Mouse (Mus musculus) G1E (cell line): ENCODE measurements around the gene Fam222b. TPM values are rescaled to one million over a fixed set of nuclear protein-coding genes. Genes with fewer than 3 reads are reported as not detected.

Source experiments
- ATAC-seq: 2 replicates; pipeline ENCODE4 v1.8.0; 2016; ENCODE audit warnings: mild to moderate bottlenecking; ENCODE audit not compliant: insufficient number of reproducible peaks, poor library complexity, low FRiP score, severe bottlenecking; ENCODE audit errors: extremely low read depth
- DNase-seq: peaks from one replicate; pipeline ENCODE4 v3.0.0; 2012; ENCODE audit warnings: low spot score
- H3K27me3 ChIP-seq: 2 replicates; pipeline ENCODE4 v1.6.1; 2012; ENCODE audit warnings: mild to moderate bottlenecking, low read length, inconsistent platforms; ENCODE audit not compliant: insufficient read depth
- H3K36me3 ChIP-seq: replicated peaks from 2 replicates; pipeline ENCODE3; 2012; ENCODE audit warnings: mild to moderate bottlenecking, inconsistent platforms
- H3K4me1 ChIP-seq: 2 replicates; pipeline ENCODE4 v1.6.1; 2012; ENCODE audit warnings: low read depth, low read length, inconsistent platforms, mixed read lengths; ENCODE audit not compliant: insufficient read depth
- H3K4me3 ChIP-seq: 2 replicates; pipeline ENCODE4 v1.5.1; 2012; ENCODE audit warnings: low read depth, mild to moderate bottlenecking, inconsistent platforms, low read length, moderate library complexity, mixed read lengths
- H3K9me3 ChIP-seq: replicated peaks from 2 replicates; pipeline ENCODE4 v1.6.1; 2012; ENCODE audit warnings: inconsistent platforms
- CTCF ChIP-seq: IDR thresholded peaks from 2 replicates; pipeline ENCODE4 v1.5.1; 2012; ENCODE audit warnings: low read depth, low read length, inconsistent platforms, mixed read lengths
- GATA1 ChIP-seq: IDR thresholded peaks from 2 replicates; pipeline ENCODE4 v1.6.1; 2012; ENCODE audit warnings: borderline replicate concordance, low read length, inconsistent platforms, mixed read lengths
- GATA2 ChIP-seq: IDR thresholded peaks from 2 replicates; pipeline ENCODE4 v1.6.1; 2012; ENCODE audit warnings: low read depth, low read length, inconsistent platforms, borderline replicate concordance
- POLR2AphosphoS5 ChIP-seq: IDR thresholded peaks from 2 replicates; pipeline ENCODE4 v1.6.1; 2012; ENCODE audit warnings: low read depth, low read length, inconsistent platforms; ENCODE audit not compliant: insufficient replicate concordance
- TAL1 ChIP-seq: conservative IDR thresholded peaks from 2 replicates; pipeline ENCODE4 v1.6.1; 2012; ENCODE audit warnings: low read depth, low read length, inconsistent platforms, mixed read lengths
- polyA plus RNA-seq: library from polyadenylated mRNA; stranded (reverse); fragments of >175 nt; gene quantifications from 2 replicates; pipeline ENCODE4 v1.2.3, GENCODE M21; 2012
- total RNA-seq, 2 experiments: library from RNA; stranded (forward) in 1 of 2; stranded (reverse) in 1 of 2; fragments of 200-1000 nt in 1 of 2; fragments of >200 nt in 1 of 2; fragmentation: Nextera tagmentation in 1 of 2; gene quantifications; 2 replicates each; pipeline ENCODE4 v1.2.3; 2014 to 2017

Gene Fam222b
- total and polyA plus RNA-seq, 3 experiments, result 1.5 to 28.9 (median 18.1) TPM

- TF ChIP-seq GATA1, result no peak
- TF ChIP-seq TAL1, result no peak
- TF ChIP-seq CTCF, result no peak
- no peak for TF ChIP-seq GATA2
- TF ChIP-seq POLR2AphosphoS5, result no peak
- Histone ChIP-seq H3K9me3 (no peaks in the 10 kb centered on the region), H3K27me3 (no peaks in the 10 kb centered on the region), H3K4me3 (peak overlapping the region; percentile 84), H3K36me3 (peaks cover 13% of the 10 kb centered on the region), H3K4me1 (peaks cover 74% of the 10 kb centered on the region)
- DNase-seq (no peak), ATAC-seq (no peak)
Observed at GRCm38 (mm10) chr11:78116146-78116410, 21.6 kb downstream of the Fam222b start.

DNA sequence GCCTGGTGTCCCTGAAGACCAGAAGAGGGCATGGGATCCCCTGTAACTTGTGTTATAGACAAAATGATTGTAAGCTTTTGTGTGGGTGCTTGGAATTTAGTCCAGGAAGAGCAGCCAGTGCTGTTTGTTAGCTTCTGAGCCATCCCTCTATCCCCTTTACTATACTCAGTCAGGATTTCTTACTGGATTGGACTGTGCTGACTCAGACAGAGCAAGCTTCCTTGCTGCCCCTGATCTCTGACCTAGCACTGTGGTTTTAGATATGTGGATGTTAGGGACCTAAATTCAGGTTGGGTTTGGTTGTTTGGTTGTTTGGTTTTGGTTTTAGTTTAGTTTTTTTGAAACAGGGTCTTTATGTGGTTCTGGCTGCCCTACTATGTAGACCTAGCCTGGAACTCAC is 24.0 kb downstream of the Fam222b start:
- no peaks in the 10 kb centered on the region for H3K27me3 ChIP-seq
- peaks cover 82% of the 10 kb centered on the region for H3K4me1 ChIP-seq
- H3K9me3 ChIP-seq, result no peaks in the 10 kb centered on the region
- DNase-seq (no peak), ATAC-seq (no peak)
- no peak for TF ChIP-seq GATA1
- TF ChIP-seq POLR2AphosphoS5, result no peak
- TF ChIP-seq TAL1, result no peak
- TF ChIP-seq CTCF, result no peak
- no peak for TF ChIP-seq GATA2
- no peak overlapping the region for H3K4me3 ChIP-seq
- peaks cover 14% of the 10 kb centered on the region for H3K36me3 ChIP-seq

GRCm38 (mm10) chr11:78119898-78120297 is 25.4 kb downstream of the Fam222b start:
- Histone ChIP-seq H3K4me3 (peak overlapping the region; percentile 59; the same call in 1 of the 2 replicates), H3K27me3 (no peaks in the 10 kb centered on the region), H3K9me3 (no peaks in the 10 kb centered on the region), H3K36me3 (peaks cover 12% of the 10 kb centered on the region), H3K4me1 (peaks cover 84% of the 10 kb centered on the region)
- ATAC-seq (no peak), DNase-seq (peak; percentile 40)
- no peak for TF ChIP-seq GATA1
- no peak for TF ChIP-seq TAL1
- no peak for TF ChIP-seq POLR2AphosphoS5
- no peak for TF ChIP-seq GATA2
- no peak for TF ChIP-seq CTCF

- no peak for DNase-seq
- no peaks in the 10 kb centered on the region for H3K27me3 ChIP-seq
- ATAC-seq, result no peak
- peaks cover 83% of the 10 kb centered on the region for H3K4me1 ChIP-seq
- no peaks in the 10 kb centered on the region for H3K9me3 ChIP-seq
- H3K4me3 ChIP-seq, result no peak overlapping the region
- peaks cover 12% of the 10 kb centered on the region for H3K36me3 ChIP-seq
- TF ChIP-seq CTCF (no peak), TAL1 (no peak), POLR2AphosphoS5 (no peak), GATA2 (no peak), GATA1 (no peak)
Observed at GRCm38 (mm10) chr11:78121176-78121575, 26.7 kb downstream of the Fam222b start.

GRCm38 (mm10) chr11:78122815-78123214 is 28.4 kb downstream of the Fam222b start:
- Histone ChIP-seq H3K4me3 (no peak overlapping the region; the same call in 1 of the 2 replicates), H3K36me3 (peaks cover 24% of the 10 kb centered on the region), H3K9me3 (no peaks in the 10 kb centered on the region), H3K27me3 (no peaks in the 10 kb centered on the region), H3K4me1 (peaks cover 84% of the 10 kb centered on the region)
- no peak for ATAC-seq
- 0 out of 2 replicates have a peak, but pooled peaks have one; percentile 22 for TF ChIP-seq TAL1
- TF ChIP-seq GATA2, result no peak
- TF ChIP-seq CTCF, result no peak
- TF ChIP-seq GATA1, result no peak
- DNase-seq, result no peak

GRCm38 (mm10) chr11:78123782-78124181 is 29.3 kb downstream of the Fam222b start:
- TF ChIP-seq TAL1, result no peak
- TF ChIP-seq CTCF, result no peak
- no peak for TF ChIP-seq GATA2
- TF ChIP-seq POLR2AphosphoS5, result no peak
- no peak for TF ChIP-seq GATA1
- no peak for ATAC-seq
- H3K4me1 ChIP-seq, result peaks cover 77% of the 10 kb centered on the region

DNA sequence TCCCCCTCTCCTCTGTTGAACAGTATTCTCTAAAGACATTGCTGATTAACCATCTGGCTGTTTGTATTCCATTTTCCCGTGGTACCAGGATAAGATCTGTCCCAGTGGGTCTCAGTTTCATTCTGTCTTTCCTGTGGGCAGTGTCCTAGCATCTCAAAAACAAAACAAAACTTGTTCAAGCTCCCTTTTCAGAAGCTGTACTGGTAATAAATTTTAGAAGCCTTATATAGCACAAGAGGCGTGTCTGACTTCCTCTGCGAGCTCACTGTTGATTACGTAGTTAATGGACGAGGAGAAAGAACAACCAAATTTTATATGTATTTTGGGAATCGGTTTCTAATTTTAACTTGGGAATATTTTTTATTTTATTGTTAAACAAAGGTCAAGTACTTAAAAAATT is 31.2 kb downstream of the Fam222b start:
- H3K36me3 ChIP-seq, result peaks cover 32% of the 10 kb centered on the region
- H3K27me3 ChIP-seq, result no peaks in the 10 kb centered on the region
- no peak for TF ChIP-seq TAL1
- no peak for TF ChIP-seq GATA2
- no peak for TF ChIP-seq POLR2AphosphoS5
- no peak for TF ChIP-seq CTCF
- no peak for TF ChIP-seq GATA1
- ATAC-seq (no peak), DNase-seq (no peak)
- H3K4me3 ChIP-seq, result peak overlapping the region; percentile 49; the same call in 1 of the 2 replicates
- no peaks in the 10 kb centered on the region for H3K9me3 ChIP-seq
- H3K4me1 ChIP-seq, result peaks cover 73% of the 10 kb centered on the region

More at GRCm38 (mm10) chr11:78123782-78124181, 29.3 kb downstream of the Fam222b start:
- no peaks in the 10 kb centered on the region for H3K9me3 ChIP-seq
- no peak overlapping the region for H3K4me3 ChIP-seq
- H3K36me3 ChIP-seq, result peaks cover 26% of the 10 kb centered on the region
- no peak for DNase-seq
- no peaks in the 10 kb centered on the region for H3K27me3 ChIP-seq
